Mouse (Mus musculus) E14TG2a.4 (cell line): ENCODE measurements at regions not wholly inside any gene's neighbourhood (a gene's known extent, or its start where the extent isn't known, plus 50 kb on each side); places are given as distances from the start of the nearest gene placed in this dataset.

Experiments
- H3K27me3 ChIP-seq: 2 replicates; pipeline ENCODE4 v1.6.1; 2014; ENCODE audit warnings: low read length, control low read depth; ENCODE audit not compliant: insufficient read depth
- H3K36me3 ChIP-seq: 2 replicates; pipeline ENCODE4 v1.6.1; 2014; ENCODE audit warnings: low read length, control low read depth; ENCODE audit not compliant: insufficient read depth
- H3K4me1 ChIP-seq: replicated peaks from 2 replicates; pipeline ENCODE4 v1.6.1; 2014; ENCODE audit warnings: low read depth, low read length, control low read depth
- H3K4me3 ChIP-seq: replicated peaks from 2 replicates; pipeline ENCODE4 v1.5.1; 2014; ENCODE audit warnings: mild to moderate bottlenecking, low read length
- H3K9me3 ChIP-seq: 2 replicates; pipeline ENCODE4 v1.6.1; 2014; ENCODE audit warnings: low read length, control low read depth
- CTCF ChIP-seq: conservative IDR thresholded peaks from 2 replicates; pipeline ENCODE4 v1.5.1; 2014; ENCODE audit warnings: low read length
- NANOG ChIP-seq: IDR thresholded peaks from 2 replicates; pipeline ENCODE4 v1.6.1; 2014; ENCODE audit warnings: borderline replicate concordance, low read length, mixed read lengths
- POU5F1 ChIP-seq: IDR thresholded peaks from 2 replicates; pipeline ENCODE4 v1.6.1; 2014; ENCODE audit warnings: low read length, borderline replicate concordance

- no peaks in the 10 kb centered on the region for H3K36me3 ChIP-seq
- TF ChIP-seq CTCF (no peak), NANOG (no peak), POU5F1 (no peak)
- H3K9me3 ChIP-seq = peaks cover 8% of the 10 kb centered on the region
- H3K27me3 ChIP-seq = no peaks in the 10 kb centered on the region
- no peak overlapping the region for H3K4me3 ChIP-seq
- H3K4me1 ChIP-seq = no peaks in the 10 kb centered on the region
These were observed 296.4 kb downstream of the Nup35 start for GRCm38 (mm10) chr2:80913478-80913877.

DNA sequence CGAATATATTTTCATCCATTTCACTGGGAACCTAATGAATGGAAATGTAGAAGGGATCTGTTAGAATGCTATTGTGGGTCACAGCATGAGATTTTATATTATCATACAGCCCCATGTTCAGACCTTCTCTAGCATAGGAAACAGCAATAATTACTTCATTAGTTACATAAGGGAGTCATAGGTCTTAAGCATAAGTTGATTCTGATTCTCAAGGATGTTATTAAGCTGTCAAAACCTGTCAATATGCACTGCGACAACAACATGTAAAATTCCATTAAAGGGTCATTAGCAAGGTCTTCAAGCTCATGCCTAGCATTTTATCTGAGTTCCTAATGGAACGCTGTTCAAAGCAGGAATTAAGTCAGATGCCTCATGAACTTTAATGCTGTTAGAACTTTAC is 328.5 kb downstream of the Nup35 start:
- no peaks in the 10 kb centered on the region for H3K27me3 ChIP-seq
- no peaks in the 10 kb centered on the region for H3K36me3 ChIP-seq
- TF ChIP-seq POU5F1 (no peak), NANOG (no peak), CTCF (no peak)
- H3K4me3 ChIP-seq = no peak overlapping the region
- H3K9me3 ChIP-seq = no peaks in the 10 kb centered on the region
- no peaks in the 10 kb centered on the region for H3K4me1 ChIP-seq

DNA sequence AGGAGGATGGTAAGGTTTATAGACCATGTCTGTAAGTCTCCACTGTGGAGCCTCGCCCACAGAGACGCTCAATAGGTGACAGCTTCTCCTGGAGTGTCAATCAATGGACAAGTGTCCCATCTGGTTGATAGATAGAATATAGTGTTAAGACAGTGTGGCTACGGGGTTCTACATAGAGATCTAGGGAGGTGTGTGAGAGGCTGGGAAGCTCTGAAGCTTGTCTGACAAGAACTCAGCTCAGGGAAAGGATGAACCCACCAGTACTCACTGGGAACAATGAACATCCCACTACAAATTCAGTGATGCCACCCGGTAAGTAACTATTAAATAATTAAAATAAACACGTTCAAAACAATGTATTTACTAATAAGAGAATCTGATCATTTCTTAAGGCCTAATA is 349.7 kb downstream of the Nup35 start:
- Histone ChIP-seq H3K27me3 (no peaks in the 10 kb centered on the region), H3K4me3 (no peak overlapping the region), H3K4me1 (no peaks in the 10 kb centered on the region), H3K36me3 (no peaks in the 10 kb centered on the region), H3K9me3 (no peaks in the 10 kb centered on the region)
- TF ChIP-seq CTCF = no peak
- no peak for TF ChIP-seq NANOG
- TF ChIP-seq POU5F1 = no peak

DNA sequence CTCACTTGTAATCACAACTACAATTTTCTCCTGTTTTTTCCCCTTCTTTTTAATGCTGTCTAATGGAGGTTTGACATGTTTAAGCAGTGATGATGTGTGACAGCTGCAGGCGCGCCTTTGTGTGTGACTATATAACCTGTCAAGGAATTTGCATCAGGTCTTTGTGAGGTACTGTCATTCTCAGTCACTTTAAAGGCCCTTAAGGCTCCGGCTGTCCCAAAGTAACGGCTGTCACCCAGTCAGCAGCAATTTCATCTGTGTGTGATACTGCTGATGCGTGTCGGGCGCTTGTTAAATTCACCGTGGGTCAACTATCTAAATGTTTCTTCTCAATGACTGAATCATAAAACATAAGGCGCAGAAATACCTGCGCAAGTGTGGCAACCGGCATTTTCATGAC is 350.2 kb downstream of the Nup35 start:
- Histone ChIP-seq H3K4me1 (no peaks in the 10 kb centered on the region), H3K27me3 (no peaks in the 10 kb centered on the region), H3K4me3 (no peak overlapping the region), H3K9me3 (no peaks in the 10 kb centered on the region), H3K36me3 (no peaks in the 10 kb centered on the region)
- TF ChIP-seq NANOG = no peak
- TF ChIP-seq POU5F1 = no peak
- no peak for TF ChIP-seq CTCF

GRCm38 (mm10) chr2:80969354-80969753 is 352.3 kb downstream of the Nup35 start:
- H3K4me3 ChIP-seq = no peak overlapping the region
- H3K4me1 ChIP-seq = no peaks in the 10 kb centered on the region
- H3K9me3 ChIP-seq = no peaks in the 10 kb centered on the region; the same call in 1 of the 2 replicates
- no peaks in the 10 kb centered on the region for H3K27me3 ChIP-seq
- no peak for TF ChIP-seq NANOG
- no peak for TF ChIP-seq CTCF
- no peak for TF ChIP-seq POU5F1
- H3K36me3 ChIP-seq = no peaks in the 10 kb centered on the region

DNA sequence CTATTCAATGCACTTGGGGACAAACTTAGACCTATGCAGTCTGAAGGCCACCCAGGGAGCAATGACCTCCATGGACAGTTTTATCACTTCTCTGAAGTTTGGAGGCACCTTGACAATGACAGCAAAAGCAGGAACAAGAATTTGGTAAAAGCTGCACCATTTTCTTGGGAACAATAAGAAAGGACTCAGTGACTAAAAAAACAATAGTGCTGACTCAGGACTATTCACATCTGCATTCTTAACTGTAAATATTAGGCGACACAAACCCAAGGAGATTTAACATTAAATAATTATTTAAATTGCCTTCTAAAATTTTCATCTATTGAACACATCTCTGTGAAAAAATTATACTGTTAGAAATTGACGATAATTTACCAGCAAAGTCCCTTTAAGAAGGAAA is 356.2 kb downstream of the Nup35 start:
- Histone ChIP-seq H3K36me3 (no peaks in the 10 kb centered on the region), H3K27me3 (no peaks in the 10 kb centered on the region), H3K9me3 (peaks cover 17% of the 10 kb centered on the region), H3K4me3 (no peak overlapping the region), H3K4me1 (no peaks in the 10 kb centered on the region)
- TF ChIP-seq NANOG = no peak
- TF ChIP-seq POU5F1 = no peak
- no peak for TF ChIP-seq CTCF

GRCm38 (mm10) chr2:80998296-80998695 is 381.3 kb downstream of the Nup35 start:
- Histone ChIP-seq H3K27me3 (no peaks in the 10 kb centered on the region), H3K4me1 (no peaks in the 10 kb centered on the region), H3K4me3 (no peak overlapping the region), H3K36me3 (no peaks in the 10 kb centered on the region), H3K9me3 (no peaks in the 10 kb centered on the region)
- TF ChIP-seq CTCF (no peak), POU5F1 (no peak), NANOG (no peak)

GRCm38 (mm10) chr2:81007071-81007470 is 390.0 kb downstream of the Nup35 start:
- Histone ChIP-seq H3K36me3 (no peaks in the 10 kb centered on the region), H3K4me3 (no peak overlapping the region), H3K27me3 (no peaks in the 10 kb centered on the region), H3K9me3 (peaks cover 14% of the 10 kb centered on the region; the same call in 1 of the 2 replicates), H3K4me1 (no peaks in the 10 kb centered on the region)
- TF ChIP-seq CTCF = no peak
- TF ChIP-seq POU5F1 = no peak
- TF ChIP-seq NANOG = no peak

GRCm38 (mm10) chr2:81023620-81024019 is 406.6 kb downstream of the Nup35 start:
- Histone ChIP-seq H3K4me1 (no peaks in the 10 kb centered on the region), H3K36me3 (no peaks in the 10 kb centered on the region), H3K27me3 (no peaks in the 10 kb centered on the region), H3K9me3 (no peaks in the 10 kb centered on the region), H3K4me3 (no peak overlapping the region)
- TF ChIP-seq NANOG = no peak
- TF ChIP-seq POU5F1 = no peak
- TF ChIP-seq CTCF = no peak
